Mouse (Mus musculus) CH12.LX (cell line): ENCODE data around the gene Col25a1.

ENCODE experiments used
- BHLHE40 ChIP-seq: IDR thresholded peaks from 2 replicates; pipeline ENCODE4 v1.6.1; 2011; ENCODE audit warnings: mild to moderate bottlenecking, low read depth, low read length, improper control_type of control experiment
- CHD1 ChIP-seq: IDR thresholded peaks from 2 replicates; pipeline ENCODE4 v1.6.1; 2012; ENCODE audit warnings: low read depth, low read length, improper control_type of control experiment, inconsistent platforms
- CTCF ChIP-seq, 2 experiments: IDR thresholded peaks in 1 of 2; conservative IDR thresholded peaks in 1 of 2; 2 replicates each; pipeline ENCODE4 v1.5.1; 2011 to 2012; ENCODE audit warnings: low read depth in 2 of 2, low read length in 2 of 2, improper control_type of control experiment in 1 of 2, inconsistent platforms in 1 of 2, mild to moderate bottlenecking in 1 of 2, moderate library complexity in 1 of 2
- EP300 ChIP-seq: IDR thresholded peaks from 2 replicates; pipeline ENCODE4 v1.6.1; 2011; ENCODE audit warnings: low read length, improper control_type of control experiment
- MAFK ChIP-seq: IDR thresholded peaks from 2 replicates; pipeline ENCODE4 v1.6.1; 2011; ENCODE audit warnings: low read length, improper control_type of control experiment; ENCODE audit not compliant: insufficient replicate concordance
- MAX ChIP-seq: IDR thresholded peaks from 2 replicates; pipeline ENCODE4 v1.6.1; 2011; ENCODE audit warnings: low read length, improper control_type of control experiment
- NELFE ChIP-seq: IDR thresholded peaks from 2 replicates; pipeline ENCODE4 v1.6.1; 2011; ENCODE audit warnings: low read depth, low read length, improper control_type of control experiment
- PAX5 ChIP-seq: IDR thresholded peaks from 2 replicates; pipeline ENCODE4 v1.6.1; 2012; ENCODE audit warnings: low read length, inconsistent platforms, mixed read lengths
- POLR2A ChIP-seq: IDR thresholded peaks from 2 replicates; pipeline ENCODE4 v1.6.1; 2011; ENCODE audit warnings: low read depth, mild to moderate bottlenecking, improper control_type of control experiment, low read length
- TBP ChIP-seq: conservative IDR thresholded peaks from 2 replicates; pipeline ENCODE4 v1.6.1; 2011; ENCODE audit warnings: low read depth, low read length, improper control_type of control experiment
- TCF12 ChIP-seq: IDR thresholded peaks from 2 replicates; pipeline ENCODE4 v1.6.1; 2014; ENCODE audit warnings: low read depth, mild to moderate bottlenecking, inconsistent platforms, low read length, improper control_type of control experiment
- ZKSCAN1 ChIP-seq: IDR thresholded peaks from 2 replicates; pipeline ENCODE4 v1.6.1; 2012; ENCODE audit warnings: low read depth, inconsistent platforms, low read length, improper control_type of control experiment, borderline replicate concordance
- ZNF384 ChIP-seq: IDR thresholded peaks from 2 replicates; pipeline ENCODE4 v1.6.1; 2012; ENCODE audit warnings: low read depth, low read length, improper control_type of control experiment, inconsistent platforms

- TF ChIP-seq ZNF384: no peak
- TF ChIP-seq MAX: no peak
- no peak for TF ChIP-seq POLR2A
- TF ChIP-seq NELFE: no peak
- no peak for TF ChIP-seq BHLHE40
- no peak for TF ChIP-seq EP300
- TF ChIP-seq CHD1: no peak
- TF ChIP-seq PAX5: no peak
- no peak for TF ChIP-seq CTCF (conservative IDR thresholded peaks at IDR 0.05 in 1 of 2, IDR thresholded peaks at IDR 0.05 in 1 of 2; ENCODE audit: low read depth in 2 of 2, low read length in 2 of 2)
- no peak for TF ChIP-seq TBP
- TF ChIP-seq ZKSCAN1: no peak
- no peak for TF ChIP-seq TCF12
- no peak for TF ChIP-seq MAFK
These were observed 44.8 kb upstream of the Col25a1 start for GRCm38 (mm10) chr3:130086372-130087080.
